Mouse (Mus musculus) thymus, postnatal 36 days (tissue): ENCODE data around the gene Ctnnd1.

Experiments used
- DNase-seq, 2 experiments: peaks; one replicate each; pipeline ENCODE4 v3.0.0; 2022; ENCODE audit warnings: mixed read lengths in 2 of 2

Gene Ctnnd1

GRCm38 (mm10) chr2:84646138-84646537 is 4.4 kb downstream of the Ctnnd1 start:
- no peak for DNase-seq

DNA sequence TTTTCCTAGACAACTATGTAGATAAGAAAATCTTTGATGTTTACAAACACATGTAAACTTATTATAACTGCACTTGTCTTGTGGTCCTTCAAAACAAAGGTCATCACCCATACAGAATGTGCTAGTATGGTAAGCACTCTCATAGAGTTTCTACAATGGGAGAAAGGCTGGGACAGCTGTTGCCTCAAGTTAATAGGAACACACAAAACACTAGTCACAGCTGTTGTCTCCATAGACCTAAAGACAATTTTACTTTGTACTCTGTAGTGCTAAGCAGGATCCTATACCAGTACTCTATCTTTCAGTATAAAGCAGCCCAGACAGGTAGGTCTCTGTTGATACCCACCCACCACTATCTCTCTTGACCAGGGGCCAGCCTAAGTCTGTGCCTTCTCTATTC is 9.7 kb downstream of the Ctnnd1 start:
- no peak for DNase-seq

DNA sequence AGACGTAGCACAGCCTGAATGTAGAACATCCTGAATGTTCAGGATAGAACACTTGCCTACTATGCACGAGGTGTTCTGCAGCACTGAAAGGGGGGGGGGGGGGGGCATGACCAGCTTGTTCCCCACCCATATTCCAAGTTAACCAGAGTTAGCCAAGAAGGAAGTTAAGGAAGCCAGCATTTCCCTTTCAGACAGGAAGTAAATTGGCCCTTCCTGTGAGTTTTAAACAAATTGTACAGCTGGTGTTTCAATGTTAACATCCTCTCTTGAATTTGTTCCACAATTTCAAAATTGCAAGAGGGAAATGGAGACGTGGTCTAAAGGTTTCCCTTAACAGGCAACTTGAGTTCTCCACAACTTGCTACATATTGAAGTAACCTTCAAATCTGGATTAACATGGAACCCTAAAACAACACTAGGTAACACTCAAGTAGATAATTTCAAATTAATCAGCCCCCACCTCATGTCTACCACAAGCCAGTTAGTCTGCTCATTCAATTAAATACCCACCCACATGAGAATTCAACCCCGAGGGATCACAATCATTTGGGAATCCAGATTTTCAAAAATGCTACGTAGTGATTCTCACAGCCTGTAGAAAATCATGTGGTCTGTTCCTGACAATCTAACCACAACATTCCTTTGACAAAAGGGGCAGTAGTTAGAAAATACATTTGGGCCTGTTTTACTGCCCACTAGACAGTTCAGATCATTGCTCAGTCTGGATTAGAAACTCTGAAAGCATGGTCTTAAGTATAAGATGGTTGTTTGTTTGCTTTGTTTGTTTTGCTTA is 11.9 kb downstream of the Ctnnd1 start:
- no peak for DNase-seq

GRCm38 (mm10) chr2:84637452-84638165 is 13.0 kb downstream of the Ctnnd1 start:
- DNase-seq: no peak

- no peak for DNase-seq
Observed at GRCm38 (mm10) chr2:84636231-84636741, 14.3 kb downstream of the Ctnnd1 start.

- no peak for DNase-seq
Observed at GRCm38 (mm10) chr2:84635611-84636010, 15.0 kb downstream of the Ctnnd1 start.

DNA sequence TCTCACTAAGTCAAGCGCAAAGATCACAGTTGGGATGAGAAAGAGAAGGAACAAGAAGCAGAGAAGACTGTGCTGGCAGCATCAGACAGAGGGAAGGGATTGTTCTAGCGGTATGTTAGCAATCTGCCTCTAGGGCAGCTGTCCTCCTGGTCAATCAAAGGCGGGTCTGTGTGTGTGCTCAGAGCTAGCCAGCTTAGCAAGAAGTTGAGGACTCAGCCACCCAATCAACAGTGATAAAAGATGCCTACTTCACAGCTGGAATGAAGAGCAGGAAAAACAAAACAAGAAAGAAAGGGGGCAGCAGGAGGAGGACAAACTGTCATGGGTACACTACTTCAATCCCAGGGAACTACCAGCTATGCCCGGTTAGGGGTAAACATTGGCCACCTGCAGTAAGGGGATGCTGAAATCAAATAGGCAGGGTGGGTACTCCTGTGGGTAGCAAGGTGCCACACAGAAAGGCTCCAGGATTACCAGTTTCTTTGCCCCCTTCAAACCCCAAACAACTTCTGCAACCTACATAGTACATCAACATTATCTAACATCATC is 15.6 kb downstream of the Ctnnd1 start:
- DNase-seq: no peak

GRCm38 (mm10) chr2:84634006-84634405 is 16.6 kb downstream of the Ctnnd1 start:
- no peak for DNase-seq

- DNase-seq: no peak
Observed at GRCm38 (mm10) chr2:84632999-84633398, 17.6 kb downstream of the Ctnnd1 start.

DNA sequence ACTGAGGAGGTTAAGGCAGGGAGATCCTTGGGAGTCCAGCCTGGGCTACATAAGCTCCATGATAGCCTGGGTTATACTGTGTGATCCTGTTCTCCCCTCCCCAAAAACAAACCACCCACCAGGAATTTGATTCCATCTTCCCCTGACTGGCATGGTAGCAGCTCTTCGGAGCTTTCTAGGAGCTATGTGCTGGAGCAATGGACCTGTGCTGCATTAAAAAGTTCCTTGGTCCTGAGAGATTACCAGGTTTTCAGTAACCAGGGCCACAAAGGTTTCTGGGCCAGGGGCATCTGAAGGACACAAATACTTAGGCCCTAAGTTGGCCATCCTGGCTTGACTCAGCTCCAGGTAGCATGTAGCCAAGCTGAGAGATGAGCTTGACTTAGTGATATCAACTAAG is 18.6 kb downstream of the Ctnnd1 start:
- no peak for DNase-seq

DNA sequence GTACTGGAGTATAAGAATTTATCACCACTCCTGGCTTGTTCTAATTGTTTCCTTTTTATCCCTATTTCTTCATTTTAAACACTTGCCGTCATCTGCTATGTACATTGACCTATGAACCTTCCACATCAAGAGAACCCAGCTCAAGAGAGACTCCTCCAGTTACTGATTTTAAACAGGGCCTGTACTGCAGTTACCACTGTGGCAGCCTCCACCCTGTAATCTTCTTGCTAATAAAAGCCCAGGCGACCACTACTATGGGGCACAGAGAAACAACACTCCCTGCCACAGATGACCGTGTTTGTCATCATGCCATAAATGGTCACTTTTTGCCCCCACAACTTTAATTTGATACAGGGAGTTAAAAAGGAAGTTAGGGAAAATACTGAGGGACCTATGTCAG is 23.5 kb downstream of the Ctnnd1 start:
- no peak for DNase-seq

- DNase-seq: no peak
Observed at GRCm38 (mm10) chr2:84626366-84626975, 24.1 kb downstream of the Ctnnd1 start.

- no peak for DNase-seq
Observed at GRCm38 (mm10) chr2:84624201-84624600, 26.4 kb downstream of the Ctnnd1 start.

DNA sequence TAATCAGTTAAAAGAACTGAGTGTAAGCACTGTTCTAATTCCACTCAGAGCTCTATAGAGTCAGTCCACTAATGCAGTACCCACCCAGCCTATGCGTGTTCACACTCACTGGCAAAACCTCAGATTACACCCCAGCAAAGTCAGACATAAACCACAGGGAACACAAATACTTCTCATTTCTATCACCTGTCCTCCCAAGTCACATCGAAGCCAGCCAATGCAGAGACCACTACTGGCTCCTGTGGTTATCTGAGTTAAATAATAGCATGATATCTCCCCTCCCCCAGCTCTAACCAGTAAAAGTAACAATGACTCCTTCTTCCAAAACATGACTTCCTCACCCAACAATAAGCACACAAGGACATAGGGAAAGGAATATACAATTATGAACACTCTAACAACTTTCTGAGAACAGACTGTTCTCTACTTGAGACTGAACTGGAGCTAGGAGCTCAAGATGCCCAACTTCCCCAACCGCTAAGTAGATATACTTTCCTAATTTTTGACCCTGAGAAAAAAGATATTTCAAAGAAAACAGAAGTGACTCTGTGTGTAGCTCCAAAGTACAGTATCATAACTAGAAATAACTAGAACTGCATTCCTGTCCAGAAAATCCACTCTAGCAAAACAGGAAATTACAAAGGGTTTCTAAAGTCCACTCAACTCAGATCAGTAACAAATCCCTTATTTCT is 27.0 kb downstream of the Ctnnd1 start:
- DNase-seq: no peak

GRCm38 (mm10) chr2:84622668-84623067 is 27.9 kb downstream of the Ctnnd1 start:
- no peak for DNase-seq

DNA sequence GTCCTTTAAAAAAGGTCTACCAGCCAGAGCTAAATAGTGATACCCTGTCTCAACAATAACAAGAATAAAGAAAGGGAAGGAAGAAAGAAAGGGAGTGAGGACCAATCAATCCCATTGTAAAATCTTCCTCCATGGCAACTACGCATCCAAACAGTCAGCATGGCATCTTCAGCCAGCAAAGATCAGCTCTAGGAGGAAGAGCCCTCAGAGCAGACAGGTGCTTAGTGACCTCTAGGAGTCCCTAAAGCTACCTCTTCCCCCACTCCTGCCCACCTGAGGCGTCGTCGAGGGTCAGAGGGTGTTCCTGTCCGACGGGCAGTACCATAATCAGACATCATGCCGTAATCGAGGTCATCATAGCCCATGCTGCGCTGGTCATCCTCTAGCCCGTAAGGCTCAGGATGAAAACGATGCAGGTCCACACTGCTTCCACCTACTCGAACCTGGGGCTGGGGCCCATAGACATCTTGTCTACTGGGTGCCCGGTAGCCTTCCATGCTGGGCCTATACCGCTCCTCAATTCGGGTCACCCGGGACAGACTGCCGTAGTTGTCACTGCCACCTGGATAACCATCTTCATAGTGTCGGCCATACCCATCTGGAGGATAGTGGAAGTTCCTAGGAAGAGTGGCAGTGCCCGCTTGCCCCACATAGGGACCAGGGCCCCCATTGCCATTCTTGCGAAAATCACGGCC is 30.8 kb downstream of the Ctnnd1 start:
- no peak for DNase-seq

- DNase-seq: no peak
Observed at GRCm38 (mm10) chr2:84618914-84619313, 31.7 kb downstream of the Ctnnd1 start.

- DNase-seq: no peak
Observed at GRCm38 (mm10) chr2:84617637-84618515, 32.7 kb downstream of the Ctnnd1 start.

- DNase-seq: no peak
Observed at GRCm38 (mm10) chr2:84612764-84613163, 37.8 kb downstream of the Ctnnd1 start.

GRCm38 (mm10) chr2:84607842-84608241 is 42.7 kb downstream of the Ctnnd1 start:
- no peak for DNase-seq

GRCm38 (mm10) chr2:84600977-84601376 is 49.6 kb downstream of the Ctnnd1 start:
- DNase-seq: no peak
